In the genomic region with DNA sequence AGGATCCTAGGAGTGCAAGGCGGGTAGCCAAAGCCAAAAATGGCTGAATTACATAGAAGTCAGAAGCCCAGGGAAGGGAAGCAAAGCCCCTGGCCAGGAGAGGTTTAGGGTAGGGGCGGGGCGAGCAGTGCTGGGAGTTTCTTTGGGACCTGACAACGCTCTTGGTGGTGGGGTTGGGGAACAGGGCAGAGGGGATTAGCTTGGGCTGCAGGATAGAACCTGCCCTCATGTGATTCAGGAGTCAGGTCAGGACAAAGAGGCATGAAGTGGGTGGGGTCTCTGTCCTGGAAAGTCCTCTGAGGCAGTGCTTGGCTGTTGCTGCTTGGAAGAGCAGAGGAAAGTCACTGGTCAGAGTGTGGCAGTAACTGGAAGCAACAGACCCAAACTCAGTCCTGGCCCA, we compare ENCODE assay signal across 22 mouse cellular contexts. TPM values are rescaled to one million over a fixed set of nuclear protein-coding genes. Genes with fewer than 3 reads are reported as not detected.
DNase-seq lines count a peak whose midpoint lies in the region; ATAC-seq lines count a peak whose summit lies in the region.
"Had no signal": no experiment of that assay in that cellular context is flagged by ENCODE, and none has a peak within 500 bp of the region (broad histone marks: within the 10 kb centered on the region; RNA-seq: fewer than 3 reads in every experiment).

No protein-coding gene starts in this region.

- H3K27me3 ChIP-seq in heart, embryonic 13.5 days (replicated peaks) = no peaks in the 10 kb centered on the region
- no peaks in the 10 kb centered on the region for H3K27me3 ChIP-seq in heart, embryonic 11.5 days (ENCODE audit: control insufficient read depth, insufficient read depth, low read length)
- H3K27me3 ChIP-seq: embryonic facial prominence, embryonic 15.5 days; hindbrain, embryonic 12.5 days had no signal

- peaks cover 51% of the 10 kb centered on the region for H3K4me1 ChIP-seq in heart, embryonic 13.5 days
- 0 out of 2 replicates have a peak, but pooled peaks cover 14% of the 10 kb centered on the region for H3K4me1 ChIP-seq in heart, embryonic 11.5 days (ENCODE audit: control insufficient read depth, insufficient read depth, low read length)
- H3K4me1 ChIP-seq: embryonic facial prominence, embryonic 15.5 days; forebrain, embryonic 10.5 days; hindbrain, embryonic 12.5 days had no signal

- H3K36me3 ChIP-seq in heart, embryonic 13.5 days = no peaks in the 10 kb centered on the region
- no peaks in the 10 kb centered on the region for H3K36me3 ChIP-seq in heart, embryonic 11.5 days (ENCODE audit: control insufficient read depth, insufficient read depth, low read length)
- H3K36me3 ChIP-seq: embryonic facial prominence, embryonic 15.5 days; forebrain, embryonic 10.5 days; hindbrain, embryonic 12.5 days had no signal

- H3K4me3 ChIP-seq in heart, embryonic 13.5 days = no peak overlapping the region
- no peak overlapping the region for H3K4me3 ChIP-seq in heart, embryonic 11.5 days (ENCODE audit: low read depth, low read length)
- H3K4me3 ChIP-seq: embryonic facial prominence, embryonic 15.5 days; erythroblast, embryonic 14.5 days; forebrain, embryonic 10.5 days; hindbrain, embryonic 12.5 days had no signal

- peak overlapping the region; percentile 58 for H3K9ac ChIP-seq in heart, embryonic 13.5 days
- no peak overlapping the region for H3K9ac ChIP-seq in heart, embryonic 11.5 days (ENCODE audit: low read depth, low read length)
- H3K9ac ChIP-seq: embryonic facial prominence, embryonic 15.5 days; hindbrain, embryonic 12.5 days had no signal

- H3K9me3 ChIP-seq in heart, embryonic 13.5 days = peaks cover 12% of the 10 kb centered on the region
- peaks cover 3% of the 10 kb centered on the region for H3K9me3 ChIP-seq in heart, embryonic 11.5 days (replicated peaks; ENCODE audit: control insufficient read depth, low read length)
- H3K9me3 ChIP-seq: embryonic facial prominence, embryonic 15.5 days had no signal

- intact Hi-C loops in heart, postnatal 36 days (cut with DNase I) = no loop called here
- intact Hi-C loops in heart, postnatal 10 days (cut with DNase I) = no loop called here

- H3K4me2 ChIP-seq in heart, embryonic 13.5 days = no peak overlapping the region
- no peak overlapping the region for H3K4me2 ChIP-seq in heart, embryonic 11.5 days
- H3K4me2 ChIP-seq: embryonic facial prominence, embryonic 15.5 days; hindbrain, embryonic 12.5 days had no signal

- 71% methylated on average over 4 of the region's 4 CpGs for WGBS in heart, embryonic 13.5 days
- WGBS in heart, embryonic 11.5 days (ENCODE audit: insufficient replicate concordance) = 71% methylated on average over 4 of the region's 4 CpGs

- no peak for ATAC-seq in heart, embryonic 13.5 days (ENCODE audit: extremely low read depth, insufficient number of reproducible peaks, low FRiP score, low TSS enrichment)
- ATAC-seq in heart, embryonic 11.5 days (replicated peaks; ENCODE audit: insufficient number of reproducible peaks, low FRiP score, low TSS enrichment) = no peak
- ATAC-seq: forebrain, embryonic 14.5 days; hindbrain, embryonic 16.5 days; inflammation-experienced regulatory T-cells, adult 6 months; intestine, postnatal 0 days had no signal

- H3K27ac ChIP-seq in heart, embryonic 13.5 days (replicated peaks) = peak overlapping the region; percentile 98
- H3K27ac ChIP-seq in heart, embryonic 11.5 days (ENCODE audit: low read depth, low read length) = no peak overlapping the region
- H3K27ac ChIP-seq: embryonic facial prominence, embryonic 15.5 days; forebrain, embryonic 10.5 days; hindbrain, embryonic 12.5 days had no signal

- peak; percentile 15 for DNase-seq in adrenal gland, postnatal 14 days
- no peak for DNase-seq in adrenal gland, adult 8-10 months
- peak; percentile 91 for DNase-seq in heart, adult 11 months
- DNase-seq in heart, postnatal 36 days = no peak
- DNase-seq in heart, postnatal 10 days = peak; percentile 41 to 44
- no peak for DNase-seq in right cerebral cortex, postnatal 25 days
- DNase-seq: adrenal gland, postnatal 36 days; cerebellum, adult 11 months; cerebellum, adult 8-10 months; cerebellum, postnatal 14 days; embryo, embryonic 11 days; kidney, adult 8-10 months had no signal

RNA-seq across cellular contexts. Expression of a gene that starts 40.9 kb away (rescaled TPM):
- 17.8 and 18.9 TPM in 2 replicates for total RNA-seq in adrenal gland, postnatal 14 days (2021)
- total RNA-seq in adrenal gland, adult 8-10 months (2022) = 10 to 100 TPM; 24.0 to 26.8 (median 25.9) TPM
- 10 to 100 TPM; 12.8 to 13.7 TPM for total RNA-seq in heart, postnatal 36 days (2021)
- 37.9 and 41.4 TPM in 2 replicates for polyA plus RNA-seq in heart, embryonic 13.5 days (2015; fragmentation: Nextera tagmentation; extraction: Ambion mirVana)
- 42.4 and 46.7 TPM in 2 replicates for polyA plus RNA-seq in heart, embryonic 11.5 days (2014; fragmentation: Nextera tagmentation; extraction: Ambion mirVana)
- 10 to 100 TPM; 18.7 to 19.1 TPM for total RNA-seq in heart, postnatal 10 days (2021)

RNA-seq across cellular contexts. Expression of a gene that starts 41.3 kb away (rescaled TPM):
- 38.3 and 40.4 TPM in 2 replicates for total RNA-seq in adrenal gland, postnatal 14 days (2021)
- total RNA-seq in adrenal gland, adult 8-10 months (2022) = 10 to 100 TPM; 46.1 to 69.9 (median 58.5) TPM
- total RNA-seq in heart, postnatal 36 days (2021) = 10 to 100 TPM; 15.8 to 18.0 TPM
- polyA plus RNA-seq in heart, embryonic 13.5 days (2015; fragmentation: Nextera tagmentation; extraction: Ambion mirVana) = 36.4 and 38.9 TPM in 2 replicates
- polyA plus RNA-seq in heart, embryonic 11.5 days (2014; fragmentation: Nextera tagmentation; extraction: Ambion mirVana) = 39.9 and 48.3 TPM in 2 replicates
- 10 to 100 TPM; 23.4 to 27.1 TPM for total RNA-seq in heart, postnatal 10 days (2021)

RNA-seq across cellular contexts. Expression of a gene that starts 41.5 kb away (rescaled TPM):
- 63.7 and 66.8 TPM in 2 replicates for total RNA-seq in adrenal gland, postnatal 14 days (2021)
- 10 to 100 TPM; 59.0 to 79.5 (median 69.0) TPM for total RNA-seq in adrenal gland, adult 8-10 months (2022)
- total RNA-seq in heart, postnatal 36 days (2021) = 10 to 100 TPM; 46.6 to 48.5 TPM
- 139 and 155 TPM in 2 replicates for polyA plus RNA-seq in heart, embryonic 13.5 days (2015; fragmentation: Nextera tagmentation; extraction: Ambion mirVana)
- 129 and 133 TPM in 2 replicates for polyA plus RNA-seq in heart, embryonic 11.5 days (2014; fragmentation: Nextera tagmentation; extraction: Ambion mirVana)
- 10 to 100 TPM; 53.8 to 59.7 TPM for total RNA-seq in heart, postnatal 10 days (2021)

Comparison
In these comparisons a context has a peak if more than half of its experiments do, and no peak if none do; other contexts are left out.
1. DNase-seq: peak in adrenal gland, postnatal 14 days (single experiment), heart, adult 11 months (single experiment) and heart, postnatal 10 days (2 of 2); none in adrenal gland, adult 8-10 months (single experiment), heart, postnatal 36 days (0 of 2) and right cerebral cortex, postnatal 25 days (single experiment).